Mouse (Mus musculus) erythroid progenitor cell, adult 5-6 weeks (primary cell): ENCODE results near the gene Chrm2. TPM values are rescaled to one million over a fixed set of nuclear protein-coding genes. Genes with fewer than 3 reads are reported as not detected.

Experiments used
- ATAC-seq: replicated peaks from 2 replicates; pipeline ENCODE4 v1.8.0; 2016; ENCODE audit warnings: moderate number of reproducible peaks, mild to moderate bottlenecking, moderate TSS enrichment, inconsistent platforms; ENCODE audit not compliant: poor library complexity, low FRiP score, severe bottlenecking
- total RNA-seq, 2 experiments: library from RNA; stranded (forward) in 1 of 2; stranded (reverse) in 1 of 2; fragments of 150-400 nt in 1 of 2; fragments of 186-747, 209-891 nt in 1 of 2; gene quantifications; 2 replicates each; pipeline versions ENCODE4 v1.2.3 to v1.2.4; 2015 to 2017; ENCODE audit warnings: low replicate concordance in 2 of 2

The Chrm2 gene
- not detected in 2 replicates for total RNA-seq (2015; ENCODE audit: low replicate concordance)
- total RNA-seq (2017; ENCODE audit: low replicate concordance) = not detected in 2 replicates

DNA sequence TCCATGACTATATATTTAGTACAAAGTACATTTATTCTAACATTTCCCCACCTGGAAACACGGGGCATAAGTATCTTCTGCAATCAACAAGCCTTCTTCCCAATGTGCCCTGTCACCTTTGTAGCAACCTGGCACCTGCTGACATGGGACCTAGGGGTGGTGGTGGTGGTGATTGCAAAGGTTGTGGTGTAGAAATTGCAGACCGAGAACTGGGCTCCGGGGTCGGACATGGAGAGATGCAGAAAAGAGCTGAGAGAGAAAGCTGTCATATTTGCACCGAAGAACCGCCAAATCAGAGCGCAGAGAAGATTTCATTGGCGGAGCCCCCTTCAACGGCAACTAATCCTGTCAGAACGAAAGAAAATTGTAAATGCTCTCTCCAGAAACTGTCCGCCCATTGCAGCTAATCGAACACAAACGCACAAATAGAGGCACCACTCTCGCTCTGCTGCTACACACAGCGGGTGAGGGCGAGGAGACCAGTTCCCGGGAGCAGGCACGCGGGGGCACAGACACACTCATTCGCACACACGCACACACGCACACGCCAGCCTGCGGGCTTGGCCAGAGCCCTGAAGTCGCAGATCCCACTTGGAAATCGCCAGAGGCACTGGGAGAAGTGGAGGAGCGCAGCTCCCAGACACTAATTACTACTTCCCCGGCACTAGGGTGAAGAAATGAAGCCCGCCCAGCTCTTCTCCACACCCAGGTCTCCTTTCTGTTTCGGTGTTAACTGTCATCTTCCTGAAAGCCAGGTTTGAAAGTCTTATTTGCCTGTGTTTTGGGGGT is at the start of gene Chrm2:
Gene Chrm2, plus strand, starts transcription at position 473 of the 789 bp plus-strand sequence.
- ATAC-seq = no peak

DNA sequence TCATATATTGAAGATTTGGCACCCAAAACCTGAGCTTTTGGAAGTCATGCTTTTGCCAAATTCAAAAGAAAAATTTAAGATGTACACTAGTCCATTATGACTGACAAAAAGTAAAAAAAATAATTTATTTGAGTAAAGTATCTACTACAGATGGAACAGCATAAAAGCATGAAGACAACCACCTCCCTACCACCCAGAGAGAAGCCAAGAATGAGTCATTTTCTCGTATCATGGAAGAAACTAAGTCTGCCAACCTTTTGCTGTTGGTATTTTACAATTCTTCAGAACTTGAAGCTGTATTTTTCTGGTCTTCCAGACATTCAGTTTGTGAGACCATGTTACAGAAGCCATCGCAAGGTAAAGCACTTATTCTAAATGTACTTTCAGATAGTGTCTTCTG is 13.9 kb upstream of the Chrm2 start:
- ATAC-seq = no peak

DNA sequence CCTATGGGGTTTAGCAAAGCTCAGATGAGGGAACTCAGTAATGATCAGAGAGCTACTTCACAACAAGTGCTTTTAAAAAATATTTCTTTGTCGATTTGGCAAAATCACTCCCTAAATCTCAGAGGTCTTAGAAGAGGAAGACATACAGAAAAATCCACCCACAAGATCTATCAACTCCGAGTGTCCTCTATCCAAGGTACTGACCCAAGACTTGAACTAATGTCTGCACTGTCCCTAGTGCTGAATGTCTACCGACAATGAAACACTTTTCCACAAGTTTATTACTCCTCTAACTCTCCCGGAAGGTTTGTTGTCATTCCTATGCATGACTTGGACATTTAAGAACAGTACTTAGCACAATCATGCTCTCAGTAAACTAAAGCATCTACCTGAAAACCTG is 9.9 kb upstream of the Chrm2 start:
- no peak for ATAC-seq

DNA sequence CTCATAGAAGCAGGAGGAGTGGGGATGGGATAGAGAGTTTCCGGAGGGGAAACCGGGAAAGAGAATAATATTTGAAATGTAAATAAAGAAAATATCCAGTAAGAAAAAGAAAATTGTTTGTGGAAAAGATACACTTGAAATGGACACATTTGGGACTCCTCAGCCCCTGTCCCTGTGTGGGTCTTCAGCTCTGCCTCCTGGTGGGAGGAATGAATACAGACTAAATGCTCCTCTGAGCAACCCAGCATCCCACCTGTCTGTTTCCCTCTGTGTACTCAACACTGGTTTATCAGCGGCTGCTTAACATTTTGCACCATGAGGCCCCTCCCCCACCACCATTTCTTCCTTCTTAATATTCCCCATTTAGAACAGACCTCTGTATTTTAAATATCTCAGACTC is 3.8 kb upstream of the Chrm2 start:
- ATAC-seq = no peak

DNA sequence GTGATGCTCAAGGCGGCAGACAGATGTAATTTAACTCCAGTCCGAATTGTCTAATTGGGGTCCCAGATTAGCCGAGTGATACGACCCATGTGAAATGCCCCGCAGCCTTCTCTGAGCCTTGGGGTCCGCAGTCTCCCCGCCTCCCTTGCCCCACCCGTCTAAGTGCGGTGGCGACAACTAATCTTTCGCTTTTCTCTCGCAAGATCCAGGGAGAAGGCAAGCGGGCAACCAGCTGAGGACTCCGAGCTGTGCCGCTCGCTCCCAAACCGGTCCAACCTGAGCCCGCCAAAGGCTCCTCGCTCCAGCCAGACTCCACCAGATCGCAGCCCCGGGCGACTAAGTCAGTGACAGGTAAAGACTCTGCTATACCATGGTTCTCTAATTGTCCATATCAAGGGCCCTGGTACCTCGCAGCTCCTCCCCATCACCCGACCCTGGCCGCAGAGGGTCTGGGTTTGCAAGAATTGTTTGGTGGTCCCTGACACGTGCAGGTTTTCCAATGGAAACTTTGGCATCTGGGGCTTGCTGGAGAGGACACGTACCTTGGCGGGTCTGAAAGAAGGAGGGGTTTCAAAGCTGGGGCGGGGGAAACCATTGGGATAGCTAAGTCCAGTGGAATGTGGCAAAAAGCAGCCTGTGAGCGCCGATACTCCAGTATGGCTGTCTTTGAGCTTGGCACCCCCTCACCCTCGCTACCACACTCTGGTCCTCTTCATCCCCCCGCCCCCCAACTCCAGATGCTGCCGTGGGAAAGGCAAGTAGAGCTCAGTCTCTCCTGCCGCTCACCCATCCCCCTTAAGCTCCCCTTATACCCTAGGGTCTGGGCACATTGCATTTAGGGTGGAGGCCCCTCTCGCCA is 746 bp downstream of the Chrm2 start:
- no peak for ATAC-seq

DNA sequence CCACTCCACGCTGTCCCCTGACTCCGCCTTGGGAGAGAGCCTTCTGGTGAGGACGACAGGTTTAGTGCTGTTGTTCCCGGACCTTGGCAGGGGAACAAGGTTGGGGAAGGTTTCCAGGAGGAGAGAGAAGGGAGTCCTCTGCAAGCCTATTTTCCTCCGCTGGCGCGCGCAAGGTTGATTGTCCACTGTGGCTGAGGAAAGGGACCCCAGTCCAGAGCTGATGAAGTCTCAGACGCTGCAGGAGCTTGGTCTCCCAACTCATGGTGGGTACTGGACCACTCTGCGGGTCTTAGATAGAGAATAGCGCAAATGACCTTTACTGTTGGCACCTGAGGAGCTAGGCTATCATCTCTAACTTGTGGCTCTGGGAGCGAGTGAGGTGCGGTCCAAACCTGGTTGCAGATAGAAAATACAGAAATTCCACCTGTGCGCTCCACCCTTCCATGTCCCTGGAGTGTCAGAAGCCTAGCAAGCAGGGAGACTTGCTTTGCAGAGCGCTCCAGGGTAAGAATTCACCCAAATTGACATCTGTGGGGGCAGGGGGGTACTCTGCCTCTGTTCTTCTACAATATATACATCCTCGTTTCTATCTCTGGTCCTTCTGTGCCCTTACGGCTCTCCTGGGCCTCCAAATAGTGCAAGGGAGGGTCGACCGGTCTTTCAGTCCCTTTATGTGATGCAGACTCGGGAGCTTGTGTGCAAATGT is 1.5 kb downstream of the Chrm2 start:
- no peak for ATAC-seq

DNA sequence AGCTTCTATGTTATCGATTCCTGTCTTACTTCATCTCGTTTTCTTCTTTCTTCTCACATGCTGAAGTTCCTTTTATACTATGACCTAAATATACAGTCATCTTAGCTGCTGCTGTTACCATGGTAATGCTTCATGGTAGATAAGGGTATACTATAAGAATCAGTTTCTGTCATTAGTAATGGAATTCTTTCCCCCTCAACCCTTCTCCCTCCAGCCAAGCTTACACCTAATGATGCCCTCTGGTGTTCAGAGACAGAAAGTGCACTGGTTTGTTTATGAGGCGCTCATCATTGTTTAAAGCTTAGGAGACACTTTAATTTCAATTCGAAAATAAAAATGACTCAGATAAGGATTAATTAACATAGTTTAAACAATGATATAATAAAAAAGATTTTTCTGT is 5.8 kb downstream of the Chrm2 start:
- ATAC-seq = no peak

DNA sequence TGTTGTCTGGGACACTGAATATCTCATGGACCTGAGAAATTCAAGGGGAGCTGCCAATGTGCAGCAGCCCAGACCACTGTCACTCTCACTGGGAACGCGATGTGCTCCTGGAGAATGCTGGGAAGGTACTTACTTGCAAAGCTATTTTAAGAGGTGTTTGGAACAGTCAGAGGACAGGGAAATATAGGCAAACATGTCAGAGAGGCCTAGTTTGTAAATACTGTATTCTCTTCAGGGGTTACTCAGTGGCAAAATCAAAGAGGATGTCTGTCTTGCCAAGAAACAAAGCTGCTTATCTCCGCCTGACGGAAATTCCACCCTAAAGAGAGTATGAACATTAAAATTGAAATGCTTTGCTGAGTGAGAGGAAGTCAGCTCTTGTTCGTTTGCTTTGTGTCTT is 17.3 kb downstream of the Chrm2 start:
- ATAC-seq = no peak

DNA sequence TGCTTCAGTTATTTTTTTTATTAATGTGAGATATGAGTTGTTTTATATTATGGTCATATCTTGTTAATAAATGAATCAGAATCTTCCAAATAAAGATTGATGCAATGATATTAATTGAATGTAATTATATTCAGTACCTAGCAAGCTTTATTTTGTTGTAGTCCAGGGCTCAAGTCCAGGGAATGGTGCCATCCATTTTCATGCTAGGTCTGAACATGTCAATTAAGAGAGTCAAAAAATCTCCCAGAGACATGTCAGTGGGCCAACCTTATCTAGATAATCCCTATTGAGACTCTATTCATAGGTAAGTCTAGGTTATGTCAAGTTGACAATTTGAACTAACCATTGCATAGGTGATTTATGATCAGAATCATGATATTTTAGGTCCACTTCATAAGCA is 21.1 kb downstream of the Chrm2 start:
- ATAC-seq = no peak

DNA sequence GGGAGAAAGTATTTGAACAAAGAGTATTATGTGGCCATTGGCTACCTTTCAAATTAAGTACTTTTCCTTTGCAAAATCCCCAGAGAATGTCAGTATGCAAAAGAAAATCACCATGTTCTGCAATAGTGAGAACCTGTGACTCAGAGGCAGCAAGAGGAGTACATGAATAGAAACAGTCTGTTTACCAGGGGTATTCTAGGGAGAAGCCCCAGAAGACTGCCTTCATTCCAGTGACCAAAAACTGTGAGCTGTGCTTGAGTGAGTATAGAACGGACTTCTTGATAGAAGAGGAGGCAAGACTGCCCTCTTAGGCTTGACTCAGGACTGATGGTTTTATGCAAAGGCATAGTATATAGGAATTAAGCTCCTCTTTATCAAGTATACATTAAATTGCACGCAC is 22.2 kb downstream of the Chrm2 start:
- no peak for ATAC-seq

DNA sequence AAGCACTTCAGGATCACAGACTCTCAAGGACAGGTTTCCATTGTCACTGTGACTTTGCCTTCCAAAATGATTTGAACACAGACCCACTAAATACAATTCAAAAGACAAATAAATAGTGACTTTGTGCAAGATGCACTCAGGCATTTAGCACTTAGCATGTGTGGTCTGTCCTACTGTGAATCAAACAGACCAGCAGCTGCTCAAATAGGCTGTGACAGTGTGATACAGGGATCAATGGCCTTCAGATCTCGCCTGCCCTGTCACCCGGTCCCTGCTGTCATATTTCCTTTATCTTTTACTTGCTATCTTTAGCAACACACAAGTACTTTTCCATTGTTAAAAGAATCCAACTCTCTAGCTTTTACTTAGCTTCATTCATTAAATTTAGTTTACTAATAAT is 31.8 kb downstream of the Chrm2 start:
- ATAC-seq = no peak

DNA sequence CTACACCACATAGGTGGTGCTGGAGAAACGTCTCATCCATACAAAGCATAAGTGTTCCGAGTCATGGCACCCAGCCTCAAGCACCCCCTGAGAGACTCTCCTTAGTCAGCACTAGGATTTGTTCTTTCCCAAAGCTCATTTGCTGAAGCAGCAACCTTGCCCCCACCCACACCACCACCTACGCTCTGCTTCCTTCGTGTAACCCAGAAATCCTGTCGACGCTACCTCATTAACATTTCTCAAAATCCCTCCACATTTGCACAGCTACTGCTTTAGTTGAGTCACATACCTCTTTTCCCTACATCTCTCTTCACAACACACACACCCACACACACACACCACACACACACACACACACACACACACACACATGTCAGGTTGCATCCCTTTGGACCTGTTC is 50.1 kb downstream of the Chrm2 start:
- no peak for ATAC-seq

DNA sequence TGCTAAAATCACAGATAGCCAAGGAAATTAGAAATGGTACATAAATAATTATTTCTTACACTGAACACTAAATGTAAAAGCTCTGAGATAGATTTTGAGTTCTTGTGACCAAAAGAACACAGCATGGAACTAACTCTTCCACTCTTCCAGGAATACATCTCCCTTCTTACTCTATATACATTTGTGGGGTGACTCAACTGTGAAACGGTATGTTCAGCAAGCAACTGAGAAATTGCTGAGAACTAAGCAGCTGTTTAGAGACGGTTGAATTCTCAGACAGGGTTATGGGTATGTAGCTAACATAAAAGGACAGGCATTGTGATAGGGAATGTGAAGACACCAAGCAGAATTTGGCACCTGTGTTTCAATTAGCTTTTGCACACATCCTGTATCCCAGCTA is 51.3 kb downstream of the Chrm2 start:
- ATAC-seq = no peak

DNA sequence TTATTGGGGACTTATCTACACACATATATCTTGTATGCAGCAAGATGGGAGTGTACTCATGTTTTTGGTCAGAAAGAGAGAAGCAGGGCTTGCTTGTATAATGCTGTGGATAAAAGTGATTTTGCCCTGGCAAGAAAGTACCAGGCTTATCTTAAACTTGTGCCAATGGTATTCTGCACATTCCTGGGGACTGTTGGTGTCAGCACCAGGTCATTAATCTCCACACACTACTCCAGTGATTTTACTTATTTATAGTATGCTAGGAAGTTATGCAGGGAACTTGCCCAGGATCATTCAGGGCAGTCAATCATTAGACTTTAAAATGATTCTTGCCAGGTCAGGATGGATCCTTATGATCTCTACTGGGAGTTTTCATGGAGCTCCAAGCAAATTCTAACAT is 63.6 kb downstream of the Chrm2 start:
- ATAC-seq = no peak

DNA sequence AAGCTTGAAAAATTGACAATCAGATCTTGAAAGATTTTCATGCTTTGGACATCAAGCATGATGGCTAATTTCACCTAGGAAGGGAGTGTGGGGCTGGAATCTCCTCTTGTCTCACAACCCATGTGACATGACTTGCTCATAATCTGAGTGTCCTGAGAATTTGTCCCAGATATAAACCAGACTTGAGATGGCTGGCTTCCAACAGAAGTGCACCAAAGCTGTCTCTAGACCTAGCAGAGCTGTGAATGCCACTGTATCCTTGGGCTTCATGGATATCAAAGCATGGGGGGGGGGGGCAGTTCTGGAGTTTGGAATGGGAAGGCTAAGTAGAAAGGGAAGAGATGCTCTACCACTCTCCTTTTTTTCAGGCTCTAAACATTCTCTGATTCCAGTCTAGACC is 67.2 kb downstream of the Chrm2 start:
- no peak for ATAC-seq

DNA sequence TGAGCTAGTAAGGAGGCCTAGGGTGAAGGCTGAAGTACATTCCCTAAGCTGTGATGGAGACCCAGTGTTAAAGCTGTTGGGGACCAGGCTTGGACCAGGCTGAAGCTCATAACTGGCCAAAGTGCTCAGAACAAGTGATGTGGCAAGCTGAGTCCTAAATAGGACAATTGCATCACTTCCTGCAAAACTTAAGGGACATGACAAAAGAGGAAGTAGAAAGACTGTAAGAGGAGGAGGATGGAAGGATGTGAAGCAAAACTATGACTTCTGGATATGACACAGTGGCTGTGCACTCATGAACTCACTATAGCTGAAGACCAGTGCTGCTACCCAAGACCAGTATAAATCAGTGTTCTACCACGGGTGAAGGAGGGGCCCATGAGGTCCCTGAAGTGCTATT is 69.1 kb downstream of the Chrm2 start:
- no peak for ATAC-seq

DNA sequence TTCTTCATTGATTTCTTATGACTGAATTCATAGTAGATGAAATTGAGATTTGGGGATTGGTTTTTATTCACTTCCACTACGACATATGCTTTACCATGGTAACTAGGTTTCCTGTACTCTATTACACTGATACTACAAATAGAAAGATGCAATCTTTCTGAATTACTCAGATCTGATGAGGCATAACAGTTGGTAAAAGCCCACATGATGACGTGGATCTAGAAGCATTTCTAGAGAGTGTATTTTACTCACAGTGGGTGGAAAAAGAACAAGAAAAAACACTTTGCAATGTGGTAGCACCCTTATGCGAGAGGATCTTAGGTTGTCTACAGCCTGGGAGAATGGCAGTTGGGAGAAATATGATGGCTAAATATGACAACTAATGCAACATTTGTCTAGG is 76.1 kb downstream of the Chrm2 start:
- ATAC-seq = no peak

DNA sequence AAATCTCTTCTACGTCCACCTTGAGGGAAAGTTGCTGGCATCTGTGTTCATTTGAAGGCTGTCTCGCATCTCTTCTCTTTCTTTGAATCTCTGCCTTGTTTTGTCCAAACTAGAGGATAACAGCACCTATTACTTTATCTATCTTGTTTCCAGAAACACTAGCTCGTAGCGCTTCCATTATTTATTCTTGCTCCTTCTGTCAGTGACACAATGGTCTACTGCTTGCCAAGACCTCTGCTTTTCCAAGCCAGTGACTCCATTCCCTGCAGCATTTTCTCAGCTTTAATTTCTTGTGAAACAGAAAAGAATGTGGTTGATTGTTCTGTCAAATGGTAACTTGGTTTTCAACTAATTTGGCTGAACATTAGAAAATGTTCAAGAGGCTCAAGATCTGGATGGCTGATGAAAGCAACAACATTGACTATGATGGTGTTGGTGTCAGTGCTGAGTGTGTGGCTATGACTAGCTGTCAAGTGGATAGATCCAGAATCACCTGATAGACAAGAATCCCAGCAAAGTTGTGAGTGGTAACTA is 96.3 kb downstream of the Chrm2 start:
- no peak for ATAC-seq

DNA sequence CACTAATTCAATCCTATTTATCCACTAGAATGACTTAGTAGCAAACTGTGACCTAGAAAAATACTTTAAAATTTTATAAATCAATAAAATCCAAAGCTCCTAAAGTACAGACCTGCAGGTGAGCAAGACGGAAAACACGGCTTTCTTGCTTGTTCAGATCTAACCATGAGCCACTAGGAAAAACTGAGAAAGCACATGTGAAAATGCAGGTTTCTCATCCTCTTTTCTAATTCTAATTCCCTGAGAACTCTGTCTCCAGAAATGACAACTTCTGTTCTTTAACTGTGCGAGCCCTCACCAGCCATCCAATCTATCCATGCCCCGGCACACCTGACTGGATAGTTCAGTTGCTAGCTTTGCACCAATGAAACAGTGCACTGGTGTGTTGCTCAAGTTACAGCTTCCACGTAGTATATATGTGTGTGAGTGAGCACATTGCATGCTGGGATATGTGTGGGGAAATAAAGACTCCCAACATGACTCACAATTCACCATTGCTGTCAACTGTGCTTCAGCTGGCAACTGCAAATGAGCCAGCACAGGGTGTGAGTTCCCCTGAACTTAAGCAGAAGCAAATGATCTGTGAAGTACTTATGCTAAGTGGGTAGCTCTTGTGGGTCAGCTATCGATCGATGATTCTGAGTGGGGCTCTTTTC is 119.3 kb downstream of the Chrm2 start:
- no peak for ATAC-seq

DNA sequence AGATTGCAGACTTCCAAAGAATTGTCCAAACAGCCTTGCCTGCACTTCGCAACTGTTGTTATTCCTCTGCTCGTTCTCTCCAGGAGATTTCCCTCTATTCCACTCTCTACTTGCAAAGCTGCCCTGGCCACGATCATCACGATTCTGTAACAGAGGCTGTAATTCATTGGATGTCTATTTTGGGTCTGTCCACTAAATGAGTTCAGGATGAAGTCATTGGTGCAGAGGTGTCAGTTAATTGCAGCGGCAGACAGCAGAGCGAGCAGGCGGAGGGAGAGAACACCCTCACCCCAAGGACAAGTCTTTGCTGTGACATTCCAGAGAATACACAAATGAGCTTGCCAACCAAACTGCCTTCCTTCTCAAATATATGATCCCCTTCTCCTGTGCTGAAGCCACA is 120.1 kb downstream of the Chrm2 start:
- no peak for ATAC-seq
